Mouse (Mus musculus): Measurements from ENCODE around the gene Midn. TPM values are rescaled to one million over a fixed set of nuclear protein-coding genes. Genes with fewer than 3 reads are reported as not detected.

Midn gene
- polyA plus RNA-seq, 1 experiment from 2014 or later, result 8.8 TPM

DNA sequence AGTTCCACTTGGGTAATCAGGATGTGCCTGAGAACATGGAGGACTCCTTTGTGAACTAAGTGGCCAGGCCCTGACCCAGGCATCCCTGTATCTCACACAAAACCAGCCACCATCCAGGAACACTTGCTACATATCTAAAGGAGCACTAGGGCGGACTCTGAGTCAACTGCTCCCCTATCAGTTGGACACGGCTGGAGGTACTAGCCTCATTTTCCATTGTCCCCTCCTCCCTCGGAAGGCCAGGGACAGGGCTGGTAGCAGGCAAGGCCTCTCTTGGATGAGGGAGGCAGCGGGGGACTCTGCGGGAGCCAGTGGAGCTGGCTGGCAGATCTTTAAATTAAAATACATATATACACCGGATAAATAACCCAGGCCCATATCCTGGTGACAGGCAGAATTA is 45.9 kb downstream of the Midn start:
- no peak overlapping the region for H3K27ac ChIP-seq (ENCODE audit: low read length)
- H3K4me3 ChIP-seq (ENCODE audit: low read length), result no peak overlapping the region
- no peaks in the 10 kb centered on the region for H3K9me3 ChIP-seq (ENCODE audit: control insufficient read depth, low read length)
- WGBS, result 82% methylated on average over 6 of the region's 6 CpGs
- H3K4me2 ChIP-seq (ENCODE audit: low read depth, low read length), result no peak overlapping the region
- H3K4me1 ChIP-seq (ENCODE audit: control insufficient read depth, insufficient read depth, low read length), result peaks cover 12% of the 10 kb centered on the region
- peaks cover 29% of the 10 kb centered on the region for H3K27me3 ChIP-seq (replicated peaks; ENCODE audit: control insufficient read depth, insufficient read depth, low read length)
- H3K36me3 ChIP-seq (ENCODE audit: control insufficient read depth, insufficient read depth, low read length), result no peaks in the 10 kb centered on the region
- no peak for ATAC-seq
- H3K9ac ChIP-seq (ENCODE audit: low read depth, low read length), result no peak overlapping the region

DNA sequence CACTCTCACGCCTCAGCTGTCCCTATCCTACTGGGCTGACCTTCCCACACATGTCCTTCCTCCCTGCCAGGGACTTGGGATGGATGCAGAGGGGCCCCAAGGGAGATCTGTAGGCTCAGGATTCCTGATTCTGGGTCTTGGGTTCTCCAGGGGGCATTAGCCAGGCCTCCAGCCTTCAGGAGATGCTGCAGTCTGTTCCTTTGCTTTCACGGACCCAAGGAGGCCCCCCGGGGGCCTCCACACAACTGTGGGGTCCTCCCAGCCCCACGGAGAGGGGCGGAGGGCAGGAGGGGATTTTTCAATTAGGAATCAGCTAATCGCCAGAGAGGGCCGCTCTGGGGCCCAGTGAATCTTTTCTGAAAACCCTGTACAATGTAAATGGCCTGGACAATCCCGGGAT is 46.4 kb downstream of the Midn start:
- H3K4me3 ChIP-seq (ENCODE audit: low read length), result no peak overlapping the region
- no peaks in the 10 kb centered on the region for H3K9me3 ChIP-seq (ENCODE audit: control insufficient read depth, low read length)
- H3K4me1 ChIP-seq (ENCODE audit: control insufficient read depth, insufficient read depth, low read length), result peaks cover 12% of the 10 kb centered on the region
- H3K4me2 ChIP-seq (ENCODE audit: low read depth, low read length), result no peak overlapping the region
- H3K9ac ChIP-seq (ENCODE audit: low read depth, low read length), result no peak overlapping the region
- no peak for ATAC-seq
- H3K27me3 ChIP-seq (replicated peaks; ENCODE audit: control insufficient read depth, insufficient read depth, low read length), result peaks cover 29% of the 10 kb centered on the region
- no peaks in the 10 kb centered on the region for H3K36me3 ChIP-seq (ENCODE audit: control insufficient read depth, insufficient read depth, low read length)
- H3K27ac ChIP-seq (ENCODE audit: low read length), result no peak overlapping the region
- 66% methylated on average over 8 of the region's 8 CpGs for WGBS

DNA sequence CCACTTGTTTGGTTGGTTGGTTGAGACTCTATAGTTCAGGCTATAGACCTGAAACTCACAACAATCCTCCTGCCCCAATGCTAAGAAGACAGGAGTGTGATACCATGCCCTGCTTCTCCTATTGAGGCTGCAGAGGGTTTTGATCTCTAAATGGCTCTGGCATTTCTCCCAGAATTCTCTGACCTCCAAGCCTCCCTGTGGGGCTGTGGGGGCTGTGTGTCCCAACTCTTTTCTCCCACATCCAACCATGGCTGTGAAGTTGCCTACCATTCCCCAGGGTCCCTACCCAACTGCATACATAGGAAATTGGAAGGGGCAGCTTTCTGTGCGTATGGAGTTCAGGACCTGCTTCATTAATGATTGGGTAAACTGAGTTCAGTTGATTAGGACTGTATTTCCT is 48.1 kb downstream of the Midn start:
- WGBS, result 94% methylated on average over 1 of the region's 1 CpGs
- H3K4me1 ChIP-seq (ENCODE audit: control insufficient read depth, insufficient read depth, low read length), result no peaks in the 10 kb centered on the region
- H3K4me2 ChIP-seq (ENCODE audit: low read depth, low read length), result no peak overlapping the region
- no peaks in the 10 kb centered on the region for H3K36me3 ChIP-seq (ENCODE audit: control insufficient read depth, insufficient read depth, low read length)
- no peak overlapping the region for H3K27ac ChIP-seq (ENCODE audit: low read length)
- H3K27me3 ChIP-seq (replicated peaks; ENCODE audit: control insufficient read depth, insufficient read depth, low read length), result peaks cover 14% of the 10 kb centered on the region
- no peak for ATAC-seq
- H3K9ac ChIP-seq (ENCODE audit: low read depth, low read length), result no peak overlapping the region
- H3K4me3 ChIP-seq (ENCODE audit: low read length), result no peak overlapping the region
- H3K9me3 ChIP-seq (ENCODE audit: control insufficient read depth, low read length), result no peaks in the 10 kb centered on the region

DNA sequence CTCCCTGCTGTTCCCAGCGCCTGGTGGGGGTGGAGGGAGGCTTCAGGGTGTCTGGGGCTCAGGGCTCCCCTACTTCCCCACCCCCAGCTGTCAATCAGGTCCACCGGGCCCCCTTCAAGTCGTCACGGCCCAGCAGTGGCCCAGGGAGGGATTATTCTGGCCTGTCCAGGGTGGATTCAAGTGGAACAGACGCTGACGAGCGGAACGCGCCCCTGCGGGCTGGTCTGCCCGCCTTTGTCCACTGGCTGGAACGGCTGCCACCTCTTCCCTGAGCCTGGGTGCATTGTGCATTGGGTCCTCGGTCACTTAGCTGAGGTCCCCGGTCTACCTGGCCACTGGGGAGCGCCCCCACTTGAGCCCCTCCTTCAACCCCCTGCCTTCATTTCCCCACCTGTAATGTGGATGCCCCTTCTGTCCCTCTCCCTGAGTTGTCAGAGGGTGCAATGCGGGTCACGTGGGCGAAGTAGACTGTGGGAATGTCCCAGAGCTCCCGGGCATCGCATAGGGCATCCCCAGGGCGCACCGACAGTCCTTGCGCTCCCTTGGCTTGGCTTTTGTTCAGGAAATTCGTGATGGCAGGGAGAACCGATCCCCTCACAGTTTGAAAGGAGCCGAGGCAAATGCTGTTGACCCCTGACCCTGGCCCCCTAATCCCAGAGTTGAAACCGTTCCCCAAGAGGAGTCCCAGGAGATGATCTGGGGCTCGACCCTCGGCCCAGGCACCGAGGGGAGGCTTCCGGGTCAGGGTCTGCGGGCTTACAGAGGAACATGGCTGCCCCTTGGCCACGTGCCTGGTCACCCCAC is 48.9 kb downstream of the Midn start:
- Histone ChIP-seq H3K27me3 (replicated peaks; ENCODE audit: control insufficient read depth, insufficient read depth, low read length) (peaks cover 8% of the 10 kb centered on the region), H3K36me3 (ENCODE audit: control insufficient read depth, insufficient read depth, low read length) (no peaks in the 10 kb centered on the region), H3K9me3 (ENCODE audit: control insufficient read depth, low read length) (no peaks in the 10 kb centered on the region), H3K9ac (ENCODE audit: low read depth, low read length) (no peak overlapping the region), H3K4me3 (ENCODE audit: low read length) (no peak overlapping the region), H3K4me1 (ENCODE audit: control insufficient read depth, insufficient read depth, low read length) (no peaks in the 10 kb centered on the region), H3K27ac (ENCODE audit: low read length) (no peak overlapping the region), H3K4me2 (ENCODE audit: low read depth, low read length) (no peak overlapping the region)
- 74% methylated on average over 33 of the region's 33 CpGs for WGBS
- ATAC-seq, result no peak

- Histone ChIP-seq H3K4me3 (ENCODE audit: low read length) (no peak overlapping the region), H3K27me3 (replicated peaks; ENCODE audit: control insufficient read depth, insufficient read depth, low read length) (no peaks in the 10 kb centered on the region), H3K9me3 (ENCODE audit: control insufficient read depth, low read length) (no peaks in the 10 kb centered on the region), H3K4me2 (ENCODE audit: low read depth, low read length) (no peak overlapping the region), H3K4me1 (ENCODE audit: control insufficient read depth, insufficient read depth, low read length) (no peaks in the 10 kb centered on the region), H3K27ac (ENCODE audit: low read length) (no peak overlapping the region), H3K36me3 (ENCODE audit: control insufficient read depth, insufficient read depth, low read length) (no peaks in the 10 kb centered on the region), H3K9ac (ENCODE audit: low read depth, low read length) (no peak overlapping the region)
- 51% methylated on average over 3 of the region's 3 CpGs for WGBS
- ATAC-seq, result peak; percentile 83
These were observed 51.5 kb downstream of the Midn start for GRCm38 (mm10) chr10:80199440-80200008.

- no peak overlapping the region for H3K27ac ChIP-seq (ENCODE audit: low read length)
- WGBS, result 82% methylated on average over 6 of the region's 6 CpGs
- no peak overlapping the region for H3K4me2 ChIP-seq (ENCODE audit: low read depth, low read length)
- H3K9me3 ChIP-seq (ENCODE audit: control insufficient read depth, low read length), result no peaks in the 10 kb centered on the region
- H3K9ac ChIP-seq (ENCODE audit: low read depth, low read length), result no peak overlapping the region
- ATAC-seq, result no peak
- H3K4me1 ChIP-seq (ENCODE audit: control insufficient read depth, insufficient read depth, low read length), result no peaks in the 10 kb centered on the region
- H3K27me3 ChIP-seq (replicated peaks; ENCODE audit: control insufficient read depth, insufficient read depth, low read length), result no peaks in the 10 kb centered on the region
- H3K36me3 ChIP-seq (ENCODE audit: control insufficient read depth, insufficient read depth, low read length), result no peaks in the 10 kb centered on the region
- H3K4me3 ChIP-seq (ENCODE audit: low read length), result no peak overlapping the region
These were observed 52.4 kb downstream of the Midn start for GRCm38 (mm10) chr10:80200485-80200884.

DNA sequence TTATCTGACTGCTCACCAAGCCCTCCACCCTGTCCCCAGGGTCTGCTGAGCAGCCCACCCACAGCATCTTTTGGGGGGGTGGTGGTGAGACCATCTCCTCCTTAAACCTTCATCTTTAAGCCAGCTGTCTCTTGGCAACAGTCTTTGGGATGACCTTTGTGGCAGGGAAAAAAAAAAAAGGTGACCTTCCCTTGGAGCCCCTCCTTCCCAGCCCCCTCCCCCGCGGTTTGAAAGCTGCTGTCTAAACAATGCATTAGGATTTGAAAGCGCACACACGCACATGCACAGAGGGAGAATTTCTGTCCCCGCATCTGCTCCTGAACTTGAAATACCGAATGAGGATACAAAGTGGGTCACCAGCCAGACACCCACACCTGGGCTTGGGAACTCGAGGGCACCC is 56.0 kb downstream of the Midn start:
- Histone ChIP-seq H3K9ac (ENCODE audit: low read depth, low read length) (no peak overlapping the region), H3K4me1 (ENCODE audit: control insufficient read depth, insufficient read depth, low read length) (no peaks in the 10 kb centered on the region; the same call in 1 of the 2 replicates), H3K27me3 (replicated peaks; ENCODE audit: control insufficient read depth, insufficient read depth, low read length) (no peaks in the 10 kb centered on the region), H3K27ac (ENCODE audit: low read length) (no peak overlapping the region), H3K36me3 (ENCODE audit: control insufficient read depth, insufficient read depth, low read length) (no peaks in the 10 kb centered on the region), H3K4me3 (ENCODE audit: low read length) (no peak overlapping the region), H3K9me3 (ENCODE audit: control insufficient read depth, low read length) (no peaks in the 10 kb centered on the region), H3K4me2 (ENCODE audit: low read depth, low read length) (no peak overlapping the region)
- no peak for ATAC-seq
- WGBS, result 26% methylated on average over 7 of the region's 7 CpGs

GRCm38 (mm10) chr10:80207201-80207600 is 59.1 kb downstream of the Midn start:
- no peaks in the 10 kb centered on the region; the same call in 1 of the 2 replicates for H3K4me1 ChIP-seq (ENCODE audit: control insufficient read depth, insufficient read depth, low read length)
- ATAC-seq, result no peak
- H3K4me2 ChIP-seq (ENCODE audit: low read depth, low read length), result no peak overlapping the region
- H3K36me3 ChIP-seq (ENCODE audit: control insufficient read depth, insufficient read depth, low read length), result no peaks in the 10 kb centered on the region
- H3K27me3 ChIP-seq (replicated peaks; ENCODE audit: control insufficient read depth, insufficient read depth, low read length), result no peaks in the 10 kb centered on the region
- H3K9me3 ChIP-seq (ENCODE audit: control insufficient read depth, low read length), result no peaks in the 10 kb centered on the region
- 64% methylated on average over 1 of the region's 1 CpGs for WGBS
- no peak overlapping the region for H3K9ac ChIP-seq (ENCODE audit: low read depth, low read length)
- H3K4me3 ChIP-seq (ENCODE audit: low read length), result no peak overlapping the region
- H3K27ac ChIP-seq (ENCODE audit: low read length), result no peak overlapping the region

DNA sequence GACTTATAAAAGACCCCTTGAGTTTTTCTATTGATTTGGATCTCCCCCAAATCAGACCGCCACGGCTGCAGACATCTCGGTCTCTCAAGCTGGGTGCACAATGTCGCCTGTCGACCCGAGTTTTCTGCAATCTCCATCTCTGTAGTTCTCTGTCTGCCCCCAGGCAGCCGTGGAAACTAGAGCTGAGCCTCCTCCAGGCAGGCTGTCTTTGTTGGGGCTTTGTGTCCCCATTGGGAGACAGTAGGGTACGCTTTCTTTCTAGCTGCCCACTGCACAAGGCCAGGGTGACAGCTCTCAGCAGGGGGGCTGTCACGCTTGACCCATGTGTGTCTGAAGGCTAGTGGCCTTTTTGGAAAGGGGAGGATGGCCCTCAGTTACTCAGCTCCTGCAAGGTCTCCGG is 59.6 kb downstream of the Midn start:
- no peak overlapping the region for H3K4me2 ChIP-seq (ENCODE audit: low read depth, low read length)
- ATAC-seq, result no peak
- no peak overlapping the region for H3K27ac ChIP-seq (ENCODE audit: low read length)
- H3K36me3 ChIP-seq (ENCODE audit: control insufficient read depth, insufficient read depth, low read length), result no peaks in the 10 kb centered on the region
- H3K4me1 ChIP-seq (ENCODE audit: control insufficient read depth, insufficient read depth, low read length), result no peaks in the 10 kb centered on the region; the same call in 1 of the 2 replicates
- 77% methylated on average over 10 of the region's 10 CpGs for WGBS
- no peaks in the 10 kb centered on the region for H3K27me3 ChIP-seq (replicated peaks; ENCODE audit: control insufficient read depth, insufficient read depth, low read length)
- no peak overlapping the region for H3K4me3 ChIP-seq (ENCODE audit: low read length)
- H3K9ac ChIP-seq (ENCODE audit: low read depth, low read length), result no peak overlapping the region
- H3K9me3 ChIP-seq (ENCODE audit: control insufficient read depth, low read length), result no peaks in the 10 kb centered on the region

Measured in intestine, embryonic 16.5 days (tissue).